ENCODE assay signal across 8 mouse cellular contexts in genomic region chr4:33188781-33189734, GRCm38 (mm10). TPM values are rescaled to one million over a fixed set of nuclear protein-coding genes. Genes with fewer than 3 reads are reported as not detected.
A peak's percentile ranks its signal among the peaks of the same experiment; 100 is the strongest.
DNase-seq lines count a peak whose midpoint lies in the region; ATAC-seq and TF ChIP-seq lines count a peak whose summit lies in the region.

No protein-coding gene starts in this region.

- peak; percentile 94 for ATAC-seq in lung, embryonic 15.5 days (ENCODE audit: borderline replicate concordance, extremely low read depth, low FRiP score, low TSS enrichment)

- no peaks in the 10 kb centered on the region for H3K9me3 ChIP-seq in ES-E14 (ENCODE audit: control insufficient read depth, insufficient read depth, low read depth, low read length)
- H3K9me3 ChIP-seq in hindbrain, embryonic 10.5 days = no peaks in the 10 kb centered on the region
- no peaks in the 10 kb centered on the region for H3K9me3 ChIP-seq in lung, embryonic 15.5 days

- under 1% methylated on average over 123 of the region's 123 CpGs for WGBS in hindbrain, embryonic 10.5 days
- WGBS in lung, embryonic 15.5 days = under 1% methylated on average over 121 of the region's 123 CpGs

- DNase-seq in ES-E14 (ENCODE audit: low read depth, low spot score) = peak; percentile 55
- peak; percentile 100 for DNase-seq in cerebellum, postnatal 14 days
- DNase-seq in frontal cortex, adult 2 months (ENCODE audit: extremely low spot score in 1 of 2, low spot score in 1 of 2) = peak; percentile 68 to 86
- DNase-seq in hindbrain, embryonic 10.5 days (ENCODE audit: low spot score) = peak; percentile 84
- DNase-seq in layer of hippocampus, adult 9-11 months = peak; percentile 88
- peak; percentile 85 for DNase-seq in ovary, postnatal 14 days (ENCODE audit: low spot score)
- DNase-seq in thymus, postnatal 0 days (ENCODE audit: low spot score) = peak; percentile 30

- H3K27ac ChIP-seq in ES-E14 (ENCODE audit: insufficient read depth, low read depth, low read length, poor library complexity, severe bottlenecking) = peak overlapping the region; percentile 26; the same call in 1 of the 2 replicates
- H3K27ac ChIP-seq in hindbrain, embryonic 10.5 days = peak overlapping the region; percentile 88
- H3K27ac ChIP-seq in lung, embryonic 15.5 days = peak overlapping the region; percentile 87

- peak overlapping the region; percentile 98 for H3K4me2 ChIP-seq in lung, embryonic 15.5 days

- H3K36me3 ChIP-seq in ES-E14 (ENCODE audit: control insufficient read depth, insufficient read depth, low read length, poor library complexity, severe bottlenecking) = no peaks in the 10 kb centered on the region; the same call in 1 of the 2 replicates
- no peaks in the 10 kb centered on the region for H3K36me3 ChIP-seq in hindbrain, embryonic 10.5 days
- H3K36me3 ChIP-seq in lung, embryonic 15.5 days = no peaks in the 10 kb centered on the region

- H3K4me1 ChIP-seq in ES-E14 (ENCODE audit: control insufficient read depth in 2 of 2, insufficient read depth in 2 of 2, low read length in 2 of 2, poor library complexity in 1 of 2) = no peaks in the 10 kb centered on the region
- peaks cover 13% of the 10 kb centered on the region for H3K4me1 ChIP-seq in hindbrain, embryonic 10.5 days (replicated peaks)
- H3K4me1 ChIP-seq in lung, embryonic 15.5 days = peaks cover 6% of the 10 kb centered on the region; the same call in 1 of the 2 replicates

- H3K27me3 ChIP-seq in hindbrain, embryonic 10.5 days (ENCODE audit: insufficient read depth, poor library complexity, severe bottlenecking) = peaks cover 13% of the 10 kb centered on the region; the same call in 1 of the 2 replicates
- peaks cover 13% of the 10 kb centered on the region; the same call in 1 of the 2 replicates for H3K27me3 ChIP-seq in lung, embryonic 15.5 days

- H3K4me3 ChIP-seq in ES-E14 (ENCODE audit: insufficient read depth in 1 of 2, low read depth in 1 of 2, low read length in 2 of 2, poor library complexity in 1 of 2, severe bottlenecking in 1 of 2) = peak overlapping the region; percentile 73 to 83
- peak overlapping the region; percentile 71 for H3K4me3 ChIP-seq in hindbrain, embryonic 10.5 days
- H3K4me3 ChIP-seq in lung, embryonic 15.5 days = peak overlapping the region; percentile 71

- H3K9ac ChIP-seq in ES-E14 (ENCODE audit: insufficient read depth, low read depth, low read length, poor library complexity, severe bottlenecking) = peak overlapping the region; percentile 85
- peak overlapping the region; percentile 59 for H3K9ac ChIP-seq in lung, embryonic 15.5 days

- in situ Hi-C loops in ES-E14 (cut with MboI; ENCODE audit: low sequenced_read_pairs in 2 of 2, unreplicated experiment in 2 of 2) = no loop called here

TF ChIP-seq in ES-E14, 5 proteins besides CTCF, POLR2A, EP300 and RAD21:
- no peak for TF ChIP-seq CHD2 (IDR thresholded peaks at IDR 0.05; ENCODE audit: low read depth, low read length)
TF ChIP-seq in ES-E14: peak in this region for 0.

RNA-seq across cellular contexts. Expression of gene Pm20d2, which starts 0.5 kb away (rescaled TPM):
- 2.0 and 2.1 TPM in 2 replicates for total RNA-seq in ES-E14 (2012; rRNA removed)
- 3.9 and 4.5 TPM in 2 replicates for polyA plus RNA-seq in frontal cortex, adult 2 months (2012; rRNA removed)
- polyA plus RNA-seq in hindbrain, embryonic 10.5 days (2016; fragmentation: Nextera tagmentation; extraction: Ambion mirVana) = 1.1 and 1.2 TPM in 2 replicates
- polyA plus RNA-seq in lung, embryonic 15.5 days (2015; fragmentation: Nextera tagmentation; extraction: Ambion mirVana) = 1.2 and 1.6 TPM in 2 replicates
- polyA plus RNA-seq in thymus, postnatal 0 days (2015; fragmentation: Nextera tagmentation; extraction: Ambion mirVana) = 0.18 TPM in 1 of 2 replicates, not detected in the other

RNA-seq across cellular contexts. Expression of gene Srsf12, which starts 19.7 kb away (rescaled TPM):
- total RNA-seq in ES-E14 (2012; rRNA removed) = 1.6 and 2.9 TPM in 2 replicates
- polyA plus RNA-seq in frontal cortex, adult 2 months (2012; rRNA removed) = 19.6 and 21.3 TPM in 2 replicates
- polyA plus RNA-seq in hindbrain, embryonic 10.5 days (2016; fragmentation: Nextera tagmentation; extraction: Ambion mirVana) = 3.7 and 7.1 TPM in 2 replicates
- 3.3 TPM in 2 replicates for polyA plus RNA-seq in lung, embryonic 15.5 days (2015; fragmentation: Nextera tagmentation; extraction: Ambion mirVana)
- polyA plus RNA-seq in thymus, postnatal 0 days (2015; fragmentation: Nextera tagmentation; extraction: Ambion mirVana) = 1.9 and 2.9 TPM in 2 replicates

RNA-seq across cellular contexts. Expression of gene Gabrr1, which starts 56.7 kb away (rescaled TPM):
- total RNA-seq in ES-E14 (2012; rRNA removed) = 0.79 and 0.89 TPM in 2 replicates
- 0.23 and 0.26 TPM in 2 replicates for polyA plus RNA-seq in frontal cortex, adult 2 months (2012; rRNA removed)
- polyA plus RNA-seq in hindbrain, embryonic 10.5 days (2016; fragmentation: Nextera tagmentation; extraction: Ambion mirVana) = 0.06 and 0.61 TPM in 2 replicates
- polyA plus RNA-seq in lung, embryonic 15.5 days (2015; fragmentation: Nextera tagmentation; extraction: Ambion mirVana) = not detected in 2 replicates
- 0.09 TPM in 1 of 2 replicates, not detected in the other for polyA plus RNA-seq in thymus, postnatal 0 days (2015; fragmentation: Nextera tagmentation; extraction: Ambion mirVana)

Comparison
In these comparisons a context has a peak if more than half of its experiments do, and no peak if none do; other contexts are left out.
1. Peak in every context shown above with its lines: DNase-seq, ATAC-seq, H3K4me3 ChIP-seq and H3K27ac ChIP-seq.
2. DNase-seq: peak in every context shown above with its lines; median percentile 100 in cerebellum, postnatal 14 days; 88 in layer of hippocampus, adult 9-11 months; 85 in ovary, postnatal 14 days; 84 in hindbrain, embryonic 10.5 days; 77 in frontal cortex, adult 2 months; 55 in ES-E14; 30 in thymus, postnatal 0 days.
3. H3K27ac ChIP-seq: peak in every context shown above with its lines; median percentile 88 in hindbrain, embryonic 10.5 days; 87 in lung, embryonic 15.5 days; 26 in ES-E14.